Mouse (Mus musculus) heart, postnatal 36 days (tissue): ENCODE results near the gene Agpat3. TPM values are rescaled to one million over a fixed set of nuclear protein-coding genes. Genes with fewer than 3 reads are reported as not detected.

Experiments
- DNase-seq, 2 experiments: peaks; one replicate each; pipeline ENCODE4 v3.0.0; 2021 to 2022
- intact Hi-C: fragments of 180-260 bp; cut with DNase I; formaldehyde crosslinking; loops from one replicate; pipeline ENCODE4 v1.15.1; 2025
- total RNA-seq, 2 experiments: library from RNA; stranded (reverse); gene quantifications; 2 replicates each; pipeline ENCODE4 v1.2.3; 2021

Agpat3 gene
- total RNA-seq, 2 experiments from 2014 or later = 232 to 266 TPM

GRCm38 (mm10) chr10:78298651-78299644, 53.3 kb downstream of the Agpat3 start:
- DNase-seq = no peak
- intact Hi-C loops = loop anchor here (2.0 kb wide), 1 partner anchor 54 kb away; the partner anchor contains the start of gene Agpat3

- intact Hi-C loops = loop anchor here (2.0 kb wide), 1 partner anchor 55 kb away; the partner anchor contains the start of gene Agpat3
- DNase-seq = peak; percentile 70 to 82
Observed at GRCm38 (mm10) chr10:78297576-78298484, 54.5 kb downstream of the Agpat3 start.

- DNase-seq = no peak
- intact Hi-C loops = no loop called here
Observed at GRCm38 (mm10) chr10:78296980-78297379, 55.3 kb downstream of the Agpat3 start.

- intact Hi-C loops = no loop called here
- DNase-seq = no peak
Observed at GRCm38 (mm10) chr10:78296371-78296770, 55.9 kb downstream of the Agpat3 start.

- intact Hi-C loops = no loop called here
- no peak for DNase-seq
Observed at GRCm38 (mm10) chr10:78293576-78293975, 58.7 kb downstream of the Agpat3 start.

- intact Hi-C loops = no loop called here
- no peak for DNase-seq
Observed at GRCm38 (mm10) chr10:78292381-78292780, 59.9 kb downstream of the Agpat3 start.

GRCm38 (mm10) chr10:78290730-78291535, 61.4 kb downstream of the Agpat3 start:
- intact Hi-C loops = no loop called here
- no peak for DNase-seq

- no peak for DNase-seq
- intact Hi-C loops = no loop called here
Observed at GRCm38 (mm10) chr10:78288896-78289295, 63.4 kb downstream of the Agpat3 start.

- intact Hi-C loops = no loop called here
- no peak for DNase-seq
Observed at GRCm38 (mm10) chr10:78288135-78288534, 64.2 kb downstream of the Agpat3 start.

GRCm38 (mm10) chr10:78287465-78288132, 64.7 kb downstream of the Agpat3 start:
- intact Hi-C loops = no loop called here
- DNase-seq = no peak

- no peak for DNase-seq
- intact Hi-C loops = no loop called here
Observed at GRCm38 (mm10) chr10:78285959-78286358, 66.3 kb downstream of the Agpat3 start.

- intact Hi-C loops = no loop called here
- no peak for DNase-seq
Observed at GRCm38 (mm10) chr10:78285409-78285808, 66.9 kb downstream of the Agpat3 start.

GRCm38 (mm10) chr10:78284812-78285211, 67.5 kb downstream of the Agpat3 start:
- DNase-seq = no peak
- intact Hi-C loops = no loop called here

GRCm38 (mm10) chr10:78282411-78282810, 69.9 kb downstream of the Agpat3 start:
- intact Hi-C loops = no loop called here
- no peak for DNase-seq

GRCm38 (mm10) chr10:78280486-78280885, 71.8 kb downstream of the Agpat3 start:
- intact Hi-C loops = no loop called here

GRCm38 (mm10) chr10:78279210-78279609, 73.1 kb downstream of the Agpat3 start:
- peak; percentile 49 to 54 for DNase-seq
- intact Hi-C loops = loop anchor here (1.0 to 2.0 kb wide), 4 partner anchors 44 to 117 kb away; no protein-coding TSS in a partner anchor

More at GRCm38 (mm10) chr10:78280486-78280885, 71.8 kb downstream of the Agpat3 start:
- no peak for DNase-seq

GRCm38 (mm10) chr10:78277835-78278234, 74.5 kb downstream of the Agpat3 start:
- intact Hi-C loops = loop anchor here (2.0 kb wide), 2 partner anchors 45 to 77 kb away; no protein-coding TSS in a partner anchor
- no peak for DNase-seq

GRCm38 (mm10) chr10:78276242-78276641, 76.0 kb downstream of the Agpat3 start:
- DNase-seq = no peak
- intact Hi-C loops = no loop called here

- intact Hi-C loops = no loop called here
- DNase-seq = no peak
Observed at GRCm38 (mm10) chr10:78272932-78273331, 79.4 kb downstream of the Agpat3 start.
